Mouse (Mus musculus) G1E (cell line): Measurements from ENCODE around the gene Smco2.

Source experiments
- CTCF ChIP-seq: IDR thresholded peaks from 2 replicates; pipeline ENCODE4 v1.5.1; 2012; ENCODE audit warnings: low read depth, low read length, inconsistent platforms, mixed read lengths
- GATA1 ChIP-seq: IDR thresholded peaks from 2 replicates; pipeline ENCODE4 v1.6.1; 2012; ENCODE audit warnings: borderline replicate concordance, low read length, inconsistent platforms, mixed read lengths
- GATA2 ChIP-seq: IDR thresholded peaks from 2 replicates; pipeline ENCODE4 v1.6.1; 2012; ENCODE audit warnings: low read depth, low read length, inconsistent platforms, borderline replicate concordance
- POLR2AphosphoS5 ChIP-seq: IDR thresholded peaks from 2 replicates; pipeline ENCODE4 v1.6.1; 2012; ENCODE audit warnings: low read depth, low read length, inconsistent platforms; ENCODE audit not compliant: insufficient replicate concordance
- TAL1 ChIP-seq: conservative IDR thresholded peaks from 2 replicates; pipeline ENCODE4 v1.6.1; 2012; ENCODE audit warnings: low read depth, low read length, inconsistent platforms, mixed read lengths

GRCm38 (mm10) chr6:146917396-146917795, 67.5 kb downstream of the Smco2 start:
- no peak for TF ChIP-seq CTCF
- no peak for TF ChIP-seq TAL1
- TF ChIP-seq GATA1 = no peak
- no peak for TF ChIP-seq GATA2
- no peak for TF ChIP-seq POLR2AphosphoS5
